Mouse (Mus musculus): ENCODE data around the gene 4930579F01Rik. TPM values are rescaled to one million over a fixed set of nuclear protein-coding genes. Genes with fewer than 3 reads are reported as not detected.

4930579F01Rik gene
- 0.08 TPM in 1 of 2 replicates, not detected in the other for polyA plus RNA-seq (2015; fragmentation: Nextera tagmentation; extraction: Ambion mirVana)

GRCm38 (mm10) chr3:138193683-138194302 is at the start of gene 4930579F01Rik:
Gene 4930579F01Rik (minus strand): TSS chr3:138193825.

GRCm38 (mm10) chr3:138217631-138218264 is 24.1 kb upstream of the 4930579F01Rik start, which contains the start of gene Adh7:
Gene Adh7 (plus strand): TSS chr3:138217760.

DNA sequence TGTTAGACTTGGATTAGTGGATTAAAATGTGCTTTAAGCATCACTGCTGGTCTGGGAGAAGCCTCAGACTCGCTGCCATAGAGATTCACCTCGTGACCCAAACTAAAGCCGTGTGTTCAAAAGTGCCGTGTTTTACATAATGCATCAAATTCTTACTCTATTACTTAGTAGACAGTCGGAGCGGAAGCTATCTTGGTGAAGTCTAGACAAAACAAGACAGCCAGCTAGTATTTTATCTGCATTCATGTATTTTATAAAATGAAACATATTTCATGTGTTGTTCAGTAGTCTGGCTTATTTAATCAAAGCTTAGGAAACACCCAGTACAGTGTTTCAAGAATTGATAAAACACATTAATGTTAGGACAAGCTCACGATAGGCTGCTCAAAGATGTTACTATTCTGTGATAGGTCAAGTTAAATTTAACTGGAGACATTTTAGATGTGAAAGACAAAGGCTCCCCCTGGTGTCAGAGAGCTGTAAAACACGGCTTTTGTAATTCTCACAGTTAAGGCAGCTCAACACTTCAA is 48.9 kb downstream of the 4930579F01Rik start, which contains the start of gene Mttp:
Mttp (minus strand) TSS at position 327 of the 530 bp plus-strand sequence.

DNA sequence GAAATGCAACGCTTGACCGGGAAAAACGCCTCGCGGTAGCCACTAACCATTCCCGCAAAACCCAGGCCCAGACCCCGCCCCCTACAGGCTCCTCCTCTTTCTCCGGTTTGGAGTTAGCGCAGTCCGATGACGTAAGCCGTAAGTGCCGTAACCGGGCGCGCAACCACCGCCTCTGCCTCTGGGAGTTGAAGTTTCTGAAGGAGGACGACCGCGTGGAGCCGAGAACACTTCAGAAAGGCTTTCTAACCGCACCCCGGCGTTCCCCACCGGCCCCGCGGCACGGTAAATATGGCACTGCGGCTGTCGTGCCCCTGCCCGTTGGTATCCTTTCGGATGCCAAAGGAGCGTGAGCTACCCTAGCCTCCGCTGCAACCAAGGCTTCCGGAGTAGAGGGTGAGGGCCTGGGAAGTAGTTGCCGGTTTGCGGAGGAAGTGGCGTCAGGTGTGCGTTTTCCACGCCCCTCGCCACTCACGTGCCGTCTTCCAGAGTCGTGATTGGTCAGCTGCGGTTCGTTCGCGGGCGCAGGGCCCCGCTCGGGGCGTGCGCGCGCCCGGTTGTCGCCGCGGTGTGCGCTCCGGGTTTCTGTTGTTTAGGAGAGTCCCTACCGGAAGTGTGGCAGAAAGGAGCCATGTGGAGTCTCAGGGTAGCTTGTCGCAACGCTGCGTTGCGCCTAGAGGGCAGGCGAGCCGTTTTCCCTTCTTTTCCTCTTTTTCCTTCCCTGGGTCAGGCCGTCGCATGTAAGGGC is 50.1 kb downstream of the 4930579F01Rik start, which contains the start of gene Trmt10a:
Trmt10a (plus strand) TSS at position 134 of the 745 bp plus-strand sequence.

Other genes starting within 250 kb of the 4930579F01Rik start
- 10.3 and 16.8 TPM in 2 replicates for gene Dapp1, start 212.3 kb downstream of the 4930579F01Rik start, polyA plus RNA-seq (2015; fragmentation: Nextera tagmentation; extraction: Ambion mirVana)
- gene 1110002E22Rik, start 128.8 kb downstream of the 4930579F01Rik start, polyA plus RNA-seq (2015; fragmentation: Nextera tagmentation; extraction: Ambion mirVana), result 0.13 and 0.18 TPM in 2 replicates
- 0.09 and 0.12 TPM in 2 replicates for gene Gm5105, start 126.4 kb downstream of the 4930579F01Rik start, polyA plus RNA-seq (2015; fragmentation: Nextera tagmentation; extraction: Ambion mirVana)
- gene Trmt10a, start 50.4 kb downstream of the 4930579F01Rik start, polyA plus RNA-seq (2015; fragmentation: Nextera tagmentation; extraction: Ambion mirVana), result 7.8 and 9.6 TPM in 2 replicates
- gene Mttp, start 48.9 kb downstream of the 4930579F01Rik start, polyA plus RNA-seq (2015; fragmentation: Nextera tagmentation; extraction: Ambion mirVana), result 11.1 and 11.4 TPM in 2 replicates
- 54.8 and 93.7 TPM in 2 replicates for gene Adh7, start 23.9 kb upstream of the 4930579F01Rik start, polyA plus RNA-seq (2015; fragmentation: Nextera tagmentation; extraction: Ambion mirVana)
- gene Adh1, start 67.2 kb upstream of the 4930579F01Rik start, polyA plus RNA-seq (2015; fragmentation: Nextera tagmentation; extraction: Ambion mirVana), result 2,142 and 6,125 TPM in 2 replicates
- gene Adh6a, start 119.5 kb upstream of the 4930579F01Rik start, polyA plus RNA-seq (2015; fragmentation: Nextera tagmentation; extraction: Ambion mirVana), result not detected in 2 replicates
- gene Adh6b, start 147.9 kb upstream of the 4930579F01Rik start, polyA plus RNA-seq (2015; fragmentation: Nextera tagmentation; extraction: Ambion mirVana), result 0.09 and 0.19 TPM in 2 replicates
- 0.50 TPM in 1 of 2 replicates, not detected in the other for gene Adh4, start 221.6 kb upstream of the 4930579F01Rik start, polyA plus RNA-seq (2015; fragmentation: Nextera tagmentation; extraction: Ambion mirVana)
- 405 and 503 TPM in 2 replicates for gene Adh5, start 249.3 kb upstream of the 4930579F01Rik start, polyA plus RNA-seq (2015; fragmentation: Nextera tagmentation; extraction: Ambion mirVana)